Mouse (Mus musculus) forebrain, postnatal 0 days (tissue): ENCODE data around the gene Nudt15. TPM values are rescaled to one million over a fixed set of nuclear protein-coding genes. Genes with fewer than 3 reads are reported as not detected.
A peak's percentile ranks its signal among the peaks of the same experiment; 100 is the strongest.
"Not testable (repeated sequence)": the region's sequence is repeated elsewhere in the genome, so short reads cannot be mapped to it uniquely, and the experiment has no call there.

ENCODE experiments used
- ATAC-seq: fragments of 200-750 bp; cut with Nextera tagmentation; 2 replicates; pipeline ENCODE4 v1.8.0; 2017; ENCODE audit warnings: mild to moderate bottlenecking, moderate library complexity
- DNase-seq: peaks from one replicate; pipeline ENCODE4 v3.0.0-alpha.2; 2015
- H3K27ac ChIP-seq: fragments of 300-500 bp; sonication (generic); 2 replicates; pipeline ENCODE4 v1.5.1; 2014; ENCODE audit warnings: low read depth, mild to moderate bottlenecking, antibody characterized with exemption, low read length, moderate library complexity, mixed read lengths
- H3K27me3 ChIP-seq: fragments of 300-500 bp; sonication (generic); 2 replicates; pipeline ENCODE4 v1.6.1; 2014; ENCODE audit warnings: mild to moderate bottlenecking, low read length, mixed read lengths; ENCODE audit not compliant: insufficient read depth
- H3K36me3 ChIP-seq: fragments of 300-500 bp; sonication (generic); 2 replicates; pipeline ENCODE4 v1.6.1; 2014; ENCODE audit warnings: mild to moderate bottlenecking, moderate library complexity; ENCODE audit not compliant: insufficient read depth
- H3K4me1 ChIP-seq: fragments of 300-500 bp; sonication (generic); 2 replicates; pipeline ENCODE4 v1.6.1; 2014; ENCODE audit warnings: antibody characterized with exemption; ENCODE audit not compliant: insufficient read depth
- H3K4me2 ChIP-seq: fragments of 300-500 bp; sonication (generic); 2 replicates; pipeline ENCODE4 v1.6.1; 2014; ENCODE audit warnings: low read depth, mild to moderate bottlenecking, moderate library complexity
- H3K4me3 ChIP-seq: fragments of 300-500 bp; sonication (generic); 2 replicates; pipeline ENCODE4 v1.5.1; 2014; ENCODE audit warnings: low read depth, low read length, mixed read lengths
- H3K9ac ChIP-seq: fragments of 300-500 bp; sonication (generic); 2 replicates; pipeline ENCODE4 v1.6.1; 2014; ENCODE audit warnings: mild to moderate bottlenecking
- H3K9me3 ChIP-seq: fragments of 300-500 bp; sonication (generic); 2 replicates; pipeline ENCODE4 v1.6.1; 2016; ENCODE audit warnings: low read length
- CTCF ChIP-seq: sonication (generic); IDR thresholded peaks from 2 replicates; pipeline ENCODE4 v1.5.1; 2016; ENCODE audit warnings: antibody characterized with exemption, control low read depth, low read depth
- WGBS: fragments of 180-500 bp; shearing (Covaris S2); extraction: QIAGEN DNeasy Blood & Tissue Kit; methylation state at CpG from one replicate; pipeline ENCODE4 v1.1.7; 2014; 5-methylcytosine and 5-hydroxymethylcytosine counted together
- polyA plus RNA-seq: library from polyadenylated mRNA; unstranded; fragments of >200 nt; fragmentation: Nextera tagmentation; extraction: Ambion mirVana; gene quantifications from 2 replicates; pipeline ENCODE4 v1.2.1, GENCODE M21; 2015
- total RNA-seq: library from RNA; depleted of rRNA; stranded (reverse); fragments of >200 nt; gene quantifications from 2 replicates; pipeline ENCODE4 v1.2.3, GENCODE M21; 2014; rRNA removed

Nudt15 gene
- total RNA-seq: 5.8 and 9.4 TPM in 2 replicates
- 6.0 and 8.5 TPM in 2 replicates for polyA plus RNA-seq

DNA sequence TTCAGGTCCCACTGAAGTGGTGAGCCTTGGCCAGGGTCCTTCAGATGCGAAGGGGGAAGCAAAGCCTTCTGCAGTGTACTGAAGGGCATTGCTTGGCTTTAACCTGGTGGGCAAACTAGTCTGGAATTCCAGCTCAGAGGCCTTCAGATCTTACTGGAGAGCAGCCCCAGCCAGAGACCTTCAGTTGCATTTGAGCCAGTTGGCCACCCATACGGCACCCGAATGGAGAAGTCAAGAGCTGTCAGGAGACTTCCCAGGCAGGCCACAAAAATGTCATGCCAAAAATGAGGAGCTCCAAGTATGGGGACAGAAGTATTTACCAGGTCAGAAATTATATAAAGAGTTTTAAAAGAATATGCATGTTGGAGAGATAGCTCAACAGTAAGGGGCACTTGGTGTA is at the start of gene Nudt15:
Gene Nudt15 (minus strand): TSS at position 192 of the 400 bp plus-strand sequence.
- Histone ChIP-seq H3K27me3 (no peaks in the 10 kb centered on the region), H3K9ac (no peak within 1 kb of the TSS), H3K36me3 (no peaks in the 10 kb centered on the region), H3K9me3 (no peaks in the 10 kb centered on the region), H3K4me1 (0 out of 2 replicates have a peak, but pooled peaks cover 3% of the 10 kb centered on the region), H3K27ac (no peak within 1 kb of the TSS), H3K4me2 (no peak within 1 kb of the TSS), H3K4me3 (no peak within 1 kb of the TSS)
- WGBS: 92% methylated on average over 3 of the region's 3 CpGs
- DNase-seq (no peak), ATAC-seq (no peak)
- no peak for TF ChIP-seq CTCF

DNA sequence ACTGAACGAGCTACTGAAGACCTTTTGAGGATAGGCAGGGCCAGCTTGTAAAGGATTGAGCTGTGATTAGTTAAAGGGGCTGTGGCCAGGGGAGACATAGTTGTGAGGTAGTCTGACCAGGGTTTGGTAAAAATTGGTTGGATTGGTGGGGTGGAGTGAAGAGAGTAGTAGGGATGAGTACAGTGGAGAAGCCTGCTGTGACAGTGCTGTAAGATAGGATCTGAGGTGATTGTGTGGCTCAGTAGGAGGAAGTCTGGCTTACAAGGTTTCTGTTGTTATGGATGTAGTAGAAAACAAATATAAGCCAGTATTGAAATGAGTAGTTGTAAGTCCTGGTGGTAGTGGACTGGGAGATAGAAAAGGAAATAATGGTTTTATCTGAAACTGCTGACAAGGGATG is 44.1 kb upstream of the Nudt15 start:
- Histone ChIP-seq H3K27me3 (no peaks in the 10 kb centered on the region), H3K4me1 (no peaks in the 10 kb centered on the region), H3K4me3 (no peak overlapping the region), H3K36me3 (peaks cover 24% of the 10 kb centered on the region), H3K9me3 (no peaks in the 10 kb centered on the region), H3K4me2 (no peak overlapping the region), H3K27ac (no peak overlapping the region), H3K9ac (no peak overlapping the region)
- TF ChIP-seq CTCF: no peak
- ATAC-seq: no peak
- DNase-seq: no peak
- WGBS: 77% methylated on average over 1 of the region's 1 CpGs

DNA sequence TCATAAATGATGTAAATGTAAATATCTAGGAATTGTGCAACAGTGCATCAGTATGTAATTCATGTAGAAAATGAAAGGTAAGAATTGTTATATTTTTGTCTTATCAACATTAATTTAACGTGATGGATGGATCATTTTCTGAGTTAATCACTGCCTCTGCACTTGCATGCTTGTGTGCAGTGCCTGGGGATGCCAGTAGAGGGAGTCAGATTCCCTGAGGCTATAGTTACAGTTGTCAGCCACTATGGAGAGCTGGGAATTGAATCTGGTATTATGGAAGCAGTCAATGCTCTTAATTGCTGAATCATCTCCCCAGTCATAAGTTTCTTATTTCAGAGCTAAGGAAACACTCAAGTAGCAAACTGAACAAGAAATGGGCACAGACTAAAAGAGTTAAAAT is 40.0 kb upstream of the Nudt15 start:
- peak; percentile 29; the same call in 1 of the 2 replicates for TF ChIP-seq CTCF
- H3K4me3 ChIP-seq: no peak overlapping the region
- no peaks in the 10 kb centered on the region for H3K9me3 ChIP-seq
- H3K4me2 ChIP-seq: no peak overlapping the region
- DNase-seq (no peak), ATAC-seq (no peak)
- peaks cover 19% of the 10 kb centered on the region for H3K36me3 ChIP-seq
- H3K27me3 ChIP-seq: no peaks in the 10 kb centered on the region
- H3K27ac ChIP-seq: no peak overlapping the region
- H3K9ac ChIP-seq: no peak overlapping the region
- no peaks in the 10 kb centered on the region for H3K4me1 ChIP-seq
- WGBS: 79% methylated on average over 1 of the region's 1 CpGs

- no peaks in the 10 kb centered on the region for H3K4me1 ChIP-seq
- TF ChIP-seq CTCF: no peak
- H3K27me3 ChIP-seq: no peaks in the 10 kb centered on the region
- H3K27ac ChIP-seq: no peak overlapping the region
- H3K9ac ChIP-seq: no peak overlapping the region
- peaks cover 16% of the 10 kb centered on the region for H3K36me3 ChIP-seq
- H3K9me3 ChIP-seq: no peaks in the 10 kb centered on the region
- H3K4me2 ChIP-seq: no peak overlapping the region
- DNase-seq (no peak), ATAC-seq (no peak)
- no peak overlapping the region for H3K4me3 ChIP-seq
Measured at GRCm38 (mm10) chr14:73576336-73576735, 28.3 kb upstream of the Nudt15 start.

DNA sequence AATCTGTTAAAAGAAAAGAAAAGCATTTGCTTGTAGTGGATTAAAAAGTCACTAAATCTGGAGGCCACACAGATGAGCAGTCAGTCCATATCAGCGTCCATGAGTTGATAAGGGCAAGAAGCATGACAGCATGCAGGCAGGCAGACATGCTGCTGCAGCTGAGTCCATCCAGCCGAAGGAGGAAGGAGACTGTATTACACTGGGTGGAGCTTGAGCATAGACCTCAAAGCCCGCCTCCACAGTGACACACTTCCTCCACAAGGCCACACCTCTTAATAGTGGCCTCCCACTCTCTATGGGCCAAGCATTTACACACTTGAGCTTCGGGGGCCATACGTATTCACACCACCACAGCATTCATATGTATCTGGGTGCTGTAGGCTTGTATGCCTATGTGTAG is 26.0 kb upstream of the Nudt15 start:
- WGBS: 95% methylated on average over 5 of the region's 5 CpGs
- H3K27me3 ChIP-seq: no peaks in the 10 kb centered on the region
- ATAC-seq (no peak), DNase-seq (no peak)
- H3K9me3 ChIP-seq: no peaks in the 10 kb centered on the region
- no peak overlapping the region for H3K9ac ChIP-seq
- H3K36me3 ChIP-seq: peaks cover 18% of the 10 kb centered on the region
- H3K4me2 ChIP-seq: no peak overlapping the region
- no peak overlapping the region for H3K4me3 ChIP-seq
- TF ChIP-seq CTCF: no peak
- no peak overlapping the region for H3K27ac ChIP-seq
- H3K4me1 ChIP-seq: no peaks in the 10 kb centered on the region

- Histone ChIP-seq H3K4me1 (no peaks in the 10 kb centered on the region), H3K36me3 (peaks cover 13% of the 10 kb centered on the region), H3K27me3 (no peaks in the 10 kb centered on the region), H3K9me3 (no peaks in the 10 kb centered on the region), H3K4me2 (no peak overlapping the region), H3K4me3 (no peak overlapping the region), H3K27ac (no peak overlapping the region), H3K9ac (no peak overlapping the region)
- WGBS: 89% methylated on average over 4 of the region's 4 CpGs
- DNase-seq: no peak
- ATAC-seq: no peak
- TF ChIP-seq CTCF: no peak
Measured at GRCm38 (mm10) chr14:73571143-73571542, 23.1 kb upstream of the Nudt15 start.

GRCm38 (mm10) chr14:73569831-73570230 is 21.8 kb upstream of the Nudt15 start:
- not testable (repeated sequence) for H3K9me3 ChIP-seq, H3K27me3 ChIP-seq, H3K4me2 ChIP-seq, H3K4me3 ChIP-seq, H3K4me1 ChIP-seq, H3K9ac ChIP-seq, H3K27ac ChIP-seq
- peak; percentile 32 for TF ChIP-seq CTCF
- DNase-seq (peak; percentile 42), ATAC-seq (0 out of 2 replicates have a peak, but pooled peaks have one; percentile 20)
- H3K36me3 ChIP-seq: peaks cover 13% of the 10 kb centered on the region
- 86% methylated on average over 4 of the region's 4 CpGs for WGBS
